In genomic region chr7:138910193-138910562, GRCm38 (mm10) we compare ENCODE assay signal across 8 mouse cellular contexts. TPM values are rescaled to one million over a fixed set of nuclear protein-coding genes. Genes with fewer than 3 reads are reported as not detected.
DNase-seq lines count a peak whose midpoint lies in the region; ATAC-seq and TF ChIP-seq lines count a peak whose summit lies in the region.

No protein-coding gene starts in this region.

- H3K79me2 ChIP-seq in heart, adult 2 months (replicated peaks; ENCODE audit: control insufficient read depth, insufficient read depth, low read length): peaks cover 3% of the 10 kb centered on the region

- peaks cover 2% of the 10 kb centered on the region; the same call in 1 of the 2 replicates for H3K36me3 ChIP-seq in heart, adult 2 months (ENCODE audit: control insufficient read depth, insufficient read depth, low read length)
- no peaks in the 10 kb centered on the region for H3K36me3 ChIP-seq in forebrain, embryonic 11.5 days (ENCODE audit: control insufficient read depth, insufficient read depth, low read length)
- H3K36me3 ChIP-seq in liver, embryonic 12.5 days: 0 out of 2 replicates have a peak, but pooled peaks cover under 1% of the 10 kb centered on the region

- no peak for TF ChIP-seq POLR2A in heart, adult 2 months (IDR thresholded peaks at IDR 0.05; ENCODE audit: insufficient read depth, low read depth, low read length)

- WGBS in heart, adult 2 months: 20% methylated on average over 7 of the region's 7 CpGs
- 24% methylated on average over 7 of the region's 7 CpGs for WGBS in forebrain, embryonic 11.5 days
- 29% methylated on average over 7 of the region's 7 CpGs for WGBS in liver, embryonic 12.5 days (ENCODE audit: insufficient replicate concordance)

- peak overlapping the region; percentile 96 for H3K4me3 ChIP-seq in heart, adult 2 months
- H3K4me3 ChIP-seq in forebrain, embryonic 11.5 days (ENCODE audit: low read depth, low read length): peak overlapping the region; percentile 55
- H3K4me3 ChIP-seq in liver, embryonic 12.5 days: peak overlapping the region; percentile 85

- no peaks in the 10 kb centered on the region for H3K9me3 ChIP-seq in forebrain, embryonic 11.5 days (ENCODE audit: control insufficient read depth, low read length)
- no peaks in the 10 kb centered on the region for H3K9me3 ChIP-seq in liver, embryonic 12.5 days (replicated peaks)

- no peaks in the 10 kb centered on the region for H3K27me3 ChIP-seq in heart, adult 2 months (ENCODE audit: control insufficient read depth, insufficient read depth, low read length)
- no peaks in the 10 kb centered on the region for H3K27me3 ChIP-seq in forebrain, embryonic 11.5 days (ENCODE audit: control insufficient read depth, insufficient read depth, low read length)
- H3K27me3 ChIP-seq in liver, embryonic 12.5 days (replicated peaks): no peaks in the 10 kb centered on the region

- peaks cover 10% of the 10 kb centered on the region for H3K4me1 ChIP-seq in heart, adult 2 months (ENCODE audit: control insufficient read depth, insufficient read depth, low read length)
- peaks cover 4% of the 10 kb centered on the region; the same call in 1 of the 2 replicates for H3K4me1 ChIP-seq in forebrain, embryonic 11.5 days (replicated peaks; ENCODE audit: control insufficient read depth, insufficient read depth, low read length)
- peaks cover 48% of the 10 kb centered on the region for H3K4me1 ChIP-seq in liver, embryonic 12.5 days

- peak overlapping the region; percentile 94 for H3K27ac ChIP-seq in heart, adult 2 months
- H3K27ac ChIP-seq in forebrain, embryonic 11.5 days (ENCODE audit: low read depth, low read length): no peak overlapping the region; the same call in 1 of the 2 replicates
- peak overlapping the region; percentile 78 for H3K27ac ChIP-seq in liver, embryonic 12.5 days

- H3K4me2 ChIP-seq in forebrain, embryonic 11.5 days (ENCODE audit: low read depth, low read length, severe bottlenecking): peak overlapping the region; percentile 77
- peak overlapping the region; percentile 94 for H3K4me2 ChIP-seq in liver, embryonic 12.5 days

- no peak for TF ChIP-seq CTCF in heart, adult 2 months (IDR thresholded peaks at IDR 0.05)

- ATAC-seq in forebrain, embryonic 11.5 days (replicated peaks; ENCODE audit: low FRiP score): no peak
- ATAC-seq in liver, embryonic 12.5 days: no peak

- H3K9ac ChIP-seq in heart, adult 2 months (ENCODE audit: low read depth, low read length): no peak overlapping the region
- H3K9ac ChIP-seq in forebrain, embryonic 11.5 days (ENCODE audit: low read length): peak overlapping the region; percentile 28; the same call in 1 of the 2 replicates
- H3K9ac ChIP-seq in liver, embryonic 12.5 days: peak overlapping the region; percentile 92

- no peak for TF ChIP-seq EP300 in heart, adult 2 months (IDR thresholded peaks at IDR 0.05; ENCODE audit: insufficient read depth, low read depth, low read length)

- intact Hi-C loops in heart, adult 2 months (cut with DNase I): no loop called here

- no peak for DNase-seq in heart, adult 2 months
- DNase-seq in heart, adult 11 months: no peak
- DNase-seq in 3134 (ENCODE audit: extremely low read depth, insufficient read length, low spot score): peak; percentile 19
- DNase-seq in forebrain, embryonic 11.5 days (ENCODE audit: low spot score): no peak
- no peak for DNase-seq in ovary, postnatal 10 days (ENCODE audit: low spot score)
- DNase-seq in left cerebral cortex, adult 18-20 months (ENCODE audit: low spot score in 2 of 2): no peak
- DNase-seq in right cerebral cortex, postnatal 4 days: no peak

RNA-seq across cellular contexts. Expression of gene Bnip3, which starts 0.9 kb away (rescaled TPM):
- 100 to 1,000 TPM; 270 to 401 TPM for total RNA-seq in heart, adult 2 months (2021)
- polyA plus RNA-seq in heart, adult 2 months (2012; rRNA removed): 48.7 and 100 TPM in 2 replicates
- polyA plus RNA-seq in forebrain, embryonic 11.5 days (2014; fragmentation: Nextera tagmentation; extraction: Ambion mirVana): 85.4 and 96.4 TPM in 2 replicates
- polyA plus RNA-seq in liver, embryonic 12.5 days (2016; fragmentation: Nextera tagmentation; extraction: Ambion mirVana): 81.0 and 81.8 TPM in 2 replicates
- total RNA-seq in left cerebral cortex, adult 18-20 months (2021): 100 to 1,000 TPM; 132 to 142 TPM

RNA-seq across cellular contexts. Expression of gene Jakmip3, which starts 30.4 kb away (rescaled TPM):
- total RNA-seq in heart, adult 2 months (2021): under 1 TPM; 0.13 to 0.14 TPM
- polyA plus RNA-seq in heart, adult 2 months (2012; rRNA removed): 0.16 and 0.26 TPM in 2 replicates
- 0.55 and 0.83 TPM in 2 replicates for polyA plus RNA-seq in forebrain, embryonic 11.5 days (2014; fragmentation: Nextera tagmentation; extraction: Ambion mirVana)
- polyA plus RNA-seq in liver, embryonic 12.5 days (2016; fragmentation: Nextera tagmentation; extraction: Ambion mirVana): 0.05 TPM in 2 replicates
- 10 to 100 TPM; 45.8 to 52.1 TPM for total RNA-seq in left cerebral cortex, adult 18-20 months (2021)
